Mouse (Mus musculus): ENCODE data around the gene Glrx. TPM values are rescaled to one million over a fixed set of nuclear protein-coding genes. Genes with fewer than 3 reads are reported as not detected.

The Glrx gene
- polyA plus RNA-seq (2014; fragmentation: Nextera tagmentation; extraction: Ambion mirVana), result 19.4 and 22.9 TPM in 2 replicates

GRCm38 (mm10) chr13:75839719-75840481 is at the start of gene Glrx:
Gene Glrx (plus strand): TSS chr13:75839868.
- peak within 1 kb of the TSS; percentile 55 for H3K9ac ChIP-seq (ENCODE audit: low read length)

GRCm38 (mm10) chr13:75790550-75791205 is 49.0 kb upstream of the Glrx start:
- no peaks in the 10 kb centered on the region for H3K27me3 ChIP-seq (ENCODE audit: control insufficient read depth, insufficient read depth, low read length)
- 88% methylated on average over 1 of the region's 1 CpGs for WGBS
- ATAC-seq (replicated peaks; ENCODE audit: low FRiP score) (no peak), DNase-seq (ENCODE audit: low spot score) (no peak)
- H3K4me1 ChIP-seq (replicated peaks; ENCODE audit: control insufficient read depth, insufficient read depth, low read length), result no peaks in the 10 kb centered on the region
- no peak overlapping the region for H3K27ac ChIP-seq (ENCODE audit: low read depth, low read length)
- no peaks in the 10 kb centered on the region for H3K9me3 ChIP-seq (ENCODE audit: control insufficient read depth, low read length)
- H3K36me3 ChIP-seq (ENCODE audit: control insufficient read depth, insufficient read depth, low read length), result no peaks in the 10 kb centered on the region
- H3K9ac ChIP-seq (ENCODE audit: low read length), result no peak overlapping the region
- no peak overlapping the region for H3K4me3 ChIP-seq (ENCODE audit: low read depth, low read length)
- no peak overlapping the region for H3K4me2 ChIP-seq (ENCODE audit: low read depth, low read length, severe bottlenecking)

More at GRCm38 (mm10) chr13:75839719-75840481, at the start of gene Glrx:
- peak; percentile 68 for DNase-seq (ENCODE audit: low spot score)
- H3K4me3 ChIP-seq (ENCODE audit: low read depth, low read length), result peak within 1 kb of the TSS; percentile 38
- H3K4me2 ChIP-seq (ENCODE audit: low read depth, low read length, severe bottlenecking), result peak within 1 kb of the TSS; percentile 59
- H3K27me3 ChIP-seq (ENCODE audit: control insufficient read depth, insufficient read depth, low read length), result no peaks in the 10 kb centered on the region
- no peaks in the 10 kb centered on the region for H3K4me1 ChIP-seq (replicated peaks; ENCODE audit: control insufficient read depth, insufficient read depth, low read length)
- ATAC-seq (replicated peaks; ENCODE audit: low FRiP score), result peak; percentile 83
- no peaks in the 10 kb centered on the region for H3K36me3 ChIP-seq (ENCODE audit: control insufficient read depth, insufficient read depth, low read length)
- H3K9me3 ChIP-seq (ENCODE audit: control insufficient read depth, low read length), result no peaks in the 10 kb centered on the region
- H3K27ac ChIP-seq (ENCODE audit: low read depth, low read length), result no peak within 1 kb of the TSS
- under 1% methylated on average over 12 of the region's 12 CpGs for WGBS

GRCm38 (mm10) chr13:75793863-75794629 is 45.6 kb upstream of the Glrx start:
- DNase-seq (ENCODE audit: low spot score) (no peak), ATAC-seq (replicated peaks; ENCODE audit: low FRiP score) (no peak)
- H3K9me3 ChIP-seq (ENCODE audit: control insufficient read depth, low read length), result no peaks in the 10 kb centered on the region
- no peaks in the 10 kb centered on the region for H3K36me3 ChIP-seq (ENCODE audit: control insufficient read depth, insufficient read depth, low read length)
- 64% methylated on average over 6 of the region's 6 CpGs for WGBS
- H3K4me1 ChIP-seq (replicated peaks; ENCODE audit: control insufficient read depth, insufficient read depth, low read length), result no peaks in the 10 kb centered on the region
- H3K9ac ChIP-seq (ENCODE audit: low read length), result no peak overlapping the region
- no peak overlapping the region for H3K27ac ChIP-seq (ENCODE audit: low read depth, low read length)
- H3K4me2 ChIP-seq (ENCODE audit: low read depth, low read length, severe bottlenecking), result no peak overlapping the region
- H3K27me3 ChIP-seq (ENCODE audit: control insufficient read depth, insufficient read depth, low read length), result no peaks in the 10 kb centered on the region
- H3K4me3 ChIP-seq (ENCODE audit: low read depth, low read length), result no peak overlapping the region

GRCm38 (mm10) chr13:75797369-75798141 is 42.1 kb upstream of the Glrx start:
- H3K27ac ChIP-seq (ENCODE audit: low read depth, low read length), result no peak overlapping the region
- H3K9me3 ChIP-seq (ENCODE audit: control insufficient read depth, low read length), result no peaks in the 10 kb centered on the region
- peak; percentile 93 for DNase-seq (ENCODE audit: low spot score)
- H3K36me3 ChIP-seq (ENCODE audit: control insufficient read depth, insufficient read depth, low read length), result no peaks in the 10 kb centered on the region
- peak overlapping the region; percentile 20; the same call in 1 of the 2 replicates for H3K9ac ChIP-seq (ENCODE audit: low read length)
- no peak overlapping the region for H3K4me3 ChIP-seq (ENCODE audit: low read depth, low read length)
- whole genome bisulfite sequencing, result 36% methylated on average over 18 of the region's 18 CpGs
- no peaks in the 10 kb centered on the region for H3K4me1 ChIP-seq (replicated peaks; ENCODE audit: control insufficient read depth, insufficient read depth, low read length)
- H3K4me2 ChIP-seq (ENCODE audit: low read depth, low read length, severe bottlenecking), result peak overlapping the region; percentile 28; the same call in 1 of the 2 replicates
- peak; percentile 95 for ATAC-seq (replicated peaks; ENCODE audit: low FRiP score)
- no peaks in the 10 kb centered on the region for H3K27me3 ChIP-seq (ENCODE audit: control insufficient read depth, insufficient read depth, low read length)

- Histone ChIP-seq H3K27me3 (ENCODE audit: control insufficient read depth, insufficient read depth, low read length) (no peaks in the 10 kb centered on the region), H3K9ac (ENCODE audit: low read length) (no peak overlapping the region), H3K4me1 (replicated peaks; ENCODE audit: control insufficient read depth, insufficient read depth, low read length) (no peaks in the 10 kb centered on the region), H3K4me3 (ENCODE audit: low read depth, low read length) (no peak overlapping the region), H3K27ac (ENCODE audit: low read depth, low read length) (no peak overlapping the region), H3K36me3 (ENCODE audit: control insufficient read depth, insufficient read depth, low read length) (no peaks in the 10 kb centered on the region), H3K9me3 (ENCODE audit: control insufficient read depth, low read length) (no peaks in the 10 kb centered on the region), H3K4me2 (ENCODE audit: low read depth, low read length, severe bottlenecking) (no peak overlapping the region)
- DNase-seq (ENCODE audit: low spot score) (no peak), ATAC-seq (replicated peaks; ENCODE audit: low FRiP score) (no peak; the same call in 1 of the 2 replicates)
- 80% methylated on average over 7 of the region's 7 CpGs for WGBS
Observed at GRCm38 (mm10) chr13:75798413-75799302, 41.0 kb upstream of the Glrx start.

- Histone ChIP-seq H3K4me1 (replicated peaks; ENCODE audit: control insufficient read depth, insufficient read depth, low read length) (no peaks in the 10 kb centered on the region), H3K4me3 (ENCODE audit: low read depth, low read length) (no peak overlapping the region), H3K9ac (ENCODE audit: low read length) (no peak overlapping the region), H3K36me3 (ENCODE audit: control insufficient read depth, insufficient read depth, low read length) (no peaks in the 10 kb centered on the region), H3K9me3 (ENCODE audit: control insufficient read depth, low read length) (no peaks in the 10 kb centered on the region), H3K27ac (ENCODE audit: low read depth, low read length) (no peak overlapping the region), H3K4me2 (ENCODE audit: low read depth, low read length, severe bottlenecking) (no peak overlapping the region), H3K27me3 (ENCODE audit: control insufficient read depth, insufficient read depth, low read length) (no peaks in the 10 kb centered on the region)
- no peak for DNase-seq (ENCODE audit: low spot score)
- no peak for ATAC-seq (replicated peaks; ENCODE audit: low FRiP score)
- 87% methylated on average over 3 of the region's 3 CpGs for WGBS
Observed at GRCm38 (mm10) chr13:75799421-75799820, 40.2 kb upstream of the Glrx start.

- DNase-seq (ENCODE audit: low spot score), result no peak
- 84% methylated on average over 1 of the region's 1 CpGs for WGBS
- ATAC-seq (replicated peaks; ENCODE audit: low FRiP score), result no peak
- Histone ChIP-seq H3K36me3 (ENCODE audit: control insufficient read depth, insufficient read depth, low read length) (no peaks in the 10 kb centered on the region), H3K4me1 (replicated peaks; ENCODE audit: control insufficient read depth, insufficient read depth, low read length) (no peaks in the 10 kb centered on the region), H3K9me3 (ENCODE audit: control insufficient read depth, low read length) (no peaks in the 10 kb centered on the region), H3K9ac (ENCODE audit: low read length) (no peak overlapping the region), H3K4me2 (ENCODE audit: low read depth, low read length, severe bottlenecking) (no peak overlapping the region), H3K4me3 (ENCODE audit: low read depth, low read length) (no peak overlapping the region), H3K27me3 (ENCODE audit: control insufficient read depth, insufficient read depth, low read length) (no peaks in the 10 kb centered on the region), H3K27ac (ENCODE audit: low read depth, low read length) (no peak overlapping the region)
Observed at GRCm38 (mm10) chr13:75807969-75808368, 31.7 kb upstream of the Glrx start.
